In the genomic region with DNA sequence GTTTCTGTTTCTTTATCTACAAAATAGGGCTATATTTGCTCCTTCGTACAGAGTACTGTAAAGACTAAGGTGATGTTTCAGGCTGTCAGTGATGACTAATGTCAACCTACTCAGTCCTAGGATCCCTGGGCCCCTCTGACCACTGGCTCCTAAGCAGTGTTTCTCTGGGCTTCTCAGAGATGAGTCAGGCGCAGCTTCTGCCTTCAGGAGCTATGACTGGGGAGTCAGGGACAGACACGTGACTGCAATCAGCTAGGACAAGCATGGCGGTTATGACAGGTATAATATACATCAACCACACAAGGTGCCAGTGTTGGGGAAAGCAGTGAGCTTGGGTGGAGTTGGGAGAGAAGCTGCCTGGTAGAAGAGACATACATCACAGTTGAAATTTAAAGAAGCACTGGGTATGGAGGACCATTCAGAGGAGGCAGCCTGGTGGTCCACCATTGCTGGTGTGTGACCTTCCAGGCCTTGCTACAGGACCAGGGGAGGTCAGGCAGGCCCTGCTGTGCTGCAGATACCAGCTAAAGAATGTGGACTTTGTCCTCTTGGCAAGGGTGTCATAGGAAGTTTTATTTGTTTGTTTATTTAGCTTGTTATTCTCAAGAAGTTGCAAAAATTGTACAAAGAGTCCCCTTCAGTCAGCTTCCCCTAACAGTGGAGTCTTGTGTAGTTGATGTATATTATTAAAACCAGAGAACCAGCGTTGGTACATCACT, we compare ENCODE assay signal across 22 mouse cellular contexts. TPM values are rescaled to one million over a fixed set of nuclear protein-coding genes. Genes with fewer than 3 reads are reported as not detected.
DNase-seq lines count a peak whose midpoint lies in the region; ATAC-seq and TF ChIP-seq lines count a peak whose summit lies in the region.
"Had no signal": no experiment of that assay in that cellular context is flagged by ENCODE, and none has a peak within 500 bp of the region (broad histone marks: within the 10 kb centered on the region; RNA-seq: fewer than 3 reads in every experiment).

No protein-coding gene starts in this region.

- no peak for TF ChIP-seq POLR2A in liver, adult 2 months (IDR thresholded peaks at IDR 0.05; ENCODE audit: extremely low read depth, insufficient read depth, low read length)
- TF ChIP-seq POLR2A in myocyte (IDR thresholded peaks at IDR 0.05; ENCODE audit: insufficient read length, low read depth) = no peak

- peaks cover 11% of the 10 kb centered on the region; the same call in 1 of the 2 replicates for H3K79me2 ChIP-seq in liver, adult 2 months (ENCODE audit: control insufficient read depth, insufficient read depth, low read length)
- peaks cover 26% of the 10 kb centered on the region for H3K79me2 ChIP-seq in myocyte (ENCODE audit: control insufficient read depth, insufficient read depth)

- H3K27me3 ChIP-seq in liver, adult 2 months (ENCODE audit: control insufficient read depth, insufficient read depth, low read length) = no peaks in the 10 kb centered on the region
- no peaks in the 10 kb centered on the region for H3K27me3 ChIP-seq in myocyte (ENCODE audit: control insufficient read depth, insufficient read depth, insufficient read length)
- H3K27me3 ChIP-seq: hindbrain, embryonic 15.5 days; liver, embryonic 13.5 days; lung, embryonic 15.5 days; neural tube, embryonic 12.5 days had no signal

- ATAC-seq in activated CD4-positive, CD25-positive, alpha-beta regulatory T cell, adult 4 months = no peak
- ATAC-seq: forebrain, embryonic 16.5 days had no signal

- H3K4me2 ChIP-seq in myocyte (ENCODE audit: low read depth) = no peak overlapping the region
- H3K4me2 ChIP-seq: heart, embryonic 11.5 days; hindbrain, embryonic 15.5 days; lung, embryonic 15.5 days; neural tube, embryonic 12.5 days had no signal

- H3K9ac ChIP-seq in liver, adult 2 months (ENCODE audit: low read depth, low read length) = no peak overlapping the region
- H3K9ac ChIP-seq: hindbrain, embryonic 15.5 days; lung, embryonic 15.5 days; neural tube, embryonic 12.5 days had no signal

- TF ChIP-seq CTCF in liver, adult 2 months (IDR thresholded peaks at IDR 0.05; ENCODE audit: low read depth, low read length) = no peak

- 90% methylated on average over 5 of the region's 5 CpGs for WGBS in liver, adult 2 months

- no peaks in the 10 kb centered on the region for H3K36me3 ChIP-seq in liver, adult 2 months (ENCODE audit: control insufficient read depth, insufficient read depth, low read length)
- no peaks in the 10 kb centered on the region for H3K36me3 ChIP-seq in myocyte (ENCODE audit: control insufficient read depth, insufficient read depth)
- H3K36me3 ChIP-seq: hindbrain, embryonic 15.5 days had no signal

- peaks cover 5% of the 10 kb centered on the region; the same call in 1 of the 2 replicates for H3K4me1 ChIP-seq in liver, adult 2 months (ENCODE audit: control insufficient read depth, insufficient read depth, low read length)
- H3K4me1 ChIP-seq: hindbrain, embryonic 15.5 days; lung, embryonic 15.5 days; neural tube, embryonic 12.5 days had no signal

- DNase-seq in adrenal gland, adult 2 months = peak; percentile 36
- DNase-seq in adrenal gland, postnatal 36 days = no peak
- peak; percentile 83 for DNase-seq in liver, adult 2 months (ENCODE audit: extremely low read depth, low read depth, low spot score)
- DNase-seq in liver (no peak), NIH3T3 (ENCODE audit: low read depth) (peak; percentile 22)
- DNase-seq in urinary bladder, adult 2 months (ENCODE audit: low spot score) = no peak
- DNase-seq: adrenal gland, postnatal 14 days; cerebellum, adult 9-10 months; gastrocnemius, postnatal 10 days; layer of hippocampus, adult 9-11 months; liver, embryonic 13.5 days; lung, postnatal 36 days; midbrain, embryonic 14.5 days; right cerebral cortex, postnatal 14 days; thymus, postnatal 25 days had no signal

- no peak overlapping the region for H3K4me3 ChIP-seq in liver, adult 2 months (ENCODE audit: insufficient read depth, low read depth, low read length)
- H3K4me3 ChIP-seq in myocyte = no peak overlapping the region
- H3K4me3 ChIP-seq: hindbrain, embryonic 15.5 days; liver, embryonic 13.5 days; lung, embryonic 15.5 days; neural tube, embryonic 12.5 days had no signal

- no peak overlapping the region for H3K27ac ChIP-seq in liver, adult 2 months (replicated peaks; ENCODE audit: insufficient read depth, low read depth, low read length)
- H3K27ac ChIP-seq: hindbrain, embryonic 15.5 days; lung, embryonic 15.5 days; neural tube, embryonic 12.5 days had no signal

- H3ac ChIP-seq in myocyte (ENCODE audit: control insufficient read depth, insufficient read length) = no peak overlapping the region

TF ChIP-seq in myocyte, 11 proteins besides CTCF, POLR2A, EP300 and RAD21:
- TF ChIP-seq TCF12 (IDR thresholded peaks at IDR 0.05; ENCODE audit: insufficient read depth, poor library complexity, severe bottlenecking) = no peak
- no peak for TF ChIP-seq SRF (IDR thresholded peaks at IDR 0.05; ENCODE audit: control insufficient read depth, insufficient read length, low read depth)
- TF ChIP-seq MAX (IDR thresholded peaks at IDR 0.05; ENCODE audit: low read depth) = no peak
- no peak for TF ChIP-seq REST (IDR thresholded peaks at IDR 0.05; ENCODE audit: insufficient read depth, insufficient read length)
- TF ChIP-seq POLR2AphosphoS2 (IDR thresholded peaks at IDR 0.05; ENCODE audit: insufficient read length, low read depth) = no peak
- TF ChIP-seq MYOG (IDR thresholded peaks at IDR 0.05; ENCODE audit: control insufficient read depth in 1 of 3, insufficient read depth in 1 of 3, insufficient read length in 2 of 3, low read depth in 2 of 3) = no peak
- TF ChIP-seq TCF3 (IDR thresholded peaks at IDR 0.05; ENCODE audit: insufficient read length, low read depth) = no peak
- TF ChIP-seq USF1 (IDR thresholded peaks at IDR 0.05; ENCODE audit: low read depth) = peak; percentile 29

RNA-seq across cellular contexts. Expression of a gene that starts 15.2 kb away (rescaled TPM):
- total RNA-seq in adrenal gland, adult 2 months (2021) = 10 to 100 TPM; 57.1 to 73.0 TPM
- 20.8 and 24.9 TPM in 2 replicates for polyA plus RNA-seq in adrenal gland, adult 2 months (2012; rRNA removed)
- total RNA-seq in adrenal gland, postnatal 36 days (2021) = 10 to 100 TPM; 54.2 to 78.8 TPM
- 32.8 and 33.1 TPM in 2 replicates for total RNA-seq in liver, adult 2 months (2014; rRNA removed)
- polyA plus RNA-seq in liver, adult 2 months (2012; rRNA removed) = 21.6 and 24.8 TPM in 2 replicates
- polyA plus RNA-seq in myocyte (2012; fragmentation: generic; extraction: Trizol) = 96.6 TPM
- 29.4 and 31.0 TPM in 2 replicates for polyA plus RNA-seq in urinary bladder, adult 2 months (2012; rRNA removed)
- polyA plus RNA-seq in activated CD4-positive, CD25-positive, alpha-beta regulatory T cell, adult 4 months (2017; shearing (Covaris generic)) = 10 to 100 TPM; 39.7 to 56.1 TPM

RNA-seq across cellular contexts. Expression of a gene that starts 15.7 kb away (rescaled TPM):
- total RNA-seq in adrenal gland, adult 2 months (2021) = 10 to 100 TPM; 62.9 to 87.9 TPM
- polyA plus RNA-seq in adrenal gland, adult 2 months (2012; rRNA removed) = 54.0 and 60.6 TPM in 2 replicates
- 10 to 100 TPM; 75.1 to 77.3 TPM for total RNA-seq in adrenal gland, postnatal 36 days (2021)
- 7.4 TPM in 2 replicates for total RNA-seq in liver, adult 2 months (2014; rRNA removed)
- 11.9 and 13.1 TPM in 2 replicates for polyA plus RNA-seq in liver, adult 2 months (2012; rRNA removed)
- polyA plus RNA-seq in myocyte (2012; fragmentation: generic; extraction: Trizol) = 45.9 TPM
- 30.8 and 41.0 TPM in 2 replicates for polyA plus RNA-seq in urinary bladder, adult 2 months (2012; rRNA removed)
- polyA plus RNA-seq in activated CD4-positive, CD25-positive, alpha-beta regulatory T cell, adult 4 months (2017; shearing (Covaris generic)) = 1 to 10 TPM; 5.2 to 7.1 TPM

RNA-seq across cellular contexts. Expression of a gene that starts 41.7 kb away (rescaled TPM):
- total RNA-seq in adrenal gland, adult 2 months (2021) = 100 to 1,000 TPM in 1 of 2 experiments, 10 to 100 TPM in 1; 35.0 to 100 TPM
- 35.0 and 69.3 TPM in 2 replicates for polyA plus RNA-seq in adrenal gland, adult 2 months (2012; rRNA removed)
- total RNA-seq in adrenal gland, postnatal 36 days (2021) = 100 to 1,000 TPM in 1 of 2 experiments, 10 to 100 TPM in 1; 61.4 to 101 TPM
- total RNA-seq in liver, adult 2 months (2014; rRNA removed) = 156 and 163 TPM in 2 replicates
- polyA plus RNA-seq in liver, adult 2 months (2012; rRNA removed) = 34.6 and 35.0 TPM in 2 replicates
- 58.4 TPM for polyA plus RNA-seq in myocyte (2012; fragmentation: generic; extraction: Trizol)
- 193 and 226 TPM in 2 replicates for polyA plus RNA-seq in urinary bladder, adult 2 months (2012; rRNA removed)
- 1 to 10 TPM; 5.2 to 7.3 TPM for polyA plus RNA-seq in activated CD4-positive, CD25-positive, alpha-beta regulatory T cell, adult 4 months (2017; shearing (Covaris generic))

Comparison
In these comparisons a context has a peak if more than half of its experiments do, and no peak if none do; other contexts are left out.
1. DNase-seq: peak in adrenal gland, adult 2 months (single experiment), liver, adult 2 months (single experiment) and NIH3T3 (single experiment); none in adrenal gland, postnatal 36 days (0 of 2), liver (single experiment) and urinary bladder, adult 2 months (single experiment).